20 mouse cellular contexts compared by ENCODE assay signal in genomic region chr7:4971710-4972109, GRCm38 (mm10). TPM values are rescaled to one million over a fixed set of nuclear protein-coding genes. Genes with fewer than 3 reads are reported as not detected.
DNase-seq lines count a peak whose midpoint lies in the region; ATAC-seq and TF ChIP-seq lines count a peak whose summit lies in the region.
"Had no signal": no experiment of that assay in that cellular context is flagged by ENCODE, and none has a peak within 500 bp of the region (broad histone marks: within the 10 kb centered on the region; RNA-seq: fewer than 3 reads in every experiment).

No protein-coding gene starts in this region.

- DNase-seq in hindbrain, postnatal 0 days (ENCODE audit: low spot score) = no peak
- DNase-seq in heart, embryonic 10.5 days (ENCODE audit: low spot score) = no peak
- DNase-seq in heart, postnatal 4 days = peak; percentile 54
- DNase-seq in layer of hippocampus, postnatal 10 days (ENCODE audit: low spot score in 2 of 2) = no peak
- no peak for DNase-seq in embryonic facial prominence, embryonic 10.5 days (ENCODE audit: low spot score)
- DNase-seq: cerebellum, adult 11 months; cerebellum, postnatal 36 days; right cerebral cortex, postnatal 4 days; thymus, adult 18-20 months had no signal

- H3K9me3 ChIP-seq in hindbrain, embryonic 12.5 days (replicated peaks) = no peaks in the 10 kb centered on the region
- no peaks in the 10 kb centered on the region for H3K9me3 ChIP-seq in hindbrain, postnatal 0 days (ENCODE audit: low read length)
- no peaks in the 10 kb centered on the region for H3K9me3 ChIP-seq in heart, embryonic 10.5 days
- H3K9me3 ChIP-seq in embryonic facial prominence, embryonic 10.5 days = no peaks in the 10 kb centered on the region
- H3K9me3 ChIP-seq: embryonic facial prominence, embryonic 12.5 days; intestine, embryonic 15.5 days; kidney, embryonic 15.5 days; midbrain, embryonic 15.5 days had no signal

- no peak overlapping the region for H3K27ac ChIP-seq in hindbrain, embryonic 12.5 days
- H3K27ac ChIP-seq in hindbrain, postnatal 0 days = no peak overlapping the region
- peak overlapping the region; percentile 67; the same call in 1 of the 2 replicates for H3K27ac ChIP-seq in heart, embryonic 10.5 days
- no peak overlapping the region; the same call in 1 of the 2 replicates for H3K27ac ChIP-seq in embryonic facial prominence, embryonic 10.5 days (replicated peaks)
- H3K27ac ChIP-seq: embryonic facial prominence, embryonic 12.5 days; hindbrain, embryonic 10.5 days; intestine, embryonic 15.5 days; kidney, embryonic 15.5 days; layer of hippocampus, adult 2 months; midbrain, embryonic 15.5 days had no signal

- WGBS in hindbrain, embryonic 12.5 days = 33% methylated on average over 7 of the region's 7 CpGs
- 23% methylated on average over 7 of the region's 7 CpGs for WGBS in hindbrain, postnatal 0 days
- 14% methylated on average over 7 of the region's 7 CpGs for WGBS in heart, embryonic 10.5 days
- WGBS in embryonic facial prominence, embryonic 10.5 days = 26% methylated on average over 7 of the region's 7 CpGs

- no peak overlapping the region for H3K4me2 ChIP-seq in hindbrain, embryonic 12.5 days (replicated peaks)
- no peak overlapping the region for H3K4me2 ChIP-seq in hindbrain, postnatal 0 days (ENCODE audit: low read depth, low read length)
- H3K4me2 ChIP-seq: embryonic facial prominence, embryonic 12.5 days; intestine, embryonic 15.5 days; kidney, embryonic 15.5 days; midbrain, embryonic 15.5 days had no signal

- TF ChIP-seq CTCF in hindbrain, postnatal 0 days (IDR thresholded peaks at IDR 0.05; ENCODE audit: low read depth) = no peak

- no peaks in the 10 kb centered on the region for H3K4me1 ChIP-seq in hindbrain, embryonic 12.5 days
- H3K4me1 ChIP-seq in hindbrain, postnatal 0 days (ENCODE audit: insufficient read depth, low read length) = no peaks in the 10 kb centered on the region
- H3K4me1 ChIP-seq in heart, embryonic 10.5 days = peaks cover 14% of the 10 kb centered on the region
- H3K4me1 ChIP-seq in embryonic facial prominence, embryonic 10.5 days = 0 out of 2 replicates have a peak, but pooled peaks cover 3% of the 10 kb centered on the region
- H3K4me1 ChIP-seq: embryonic facial prominence, embryonic 12.5 days; hindbrain, embryonic 10.5 days; intestine, embryonic 15.5 days; midbrain, embryonic 15.5 days had no signal

- ATAC-seq in hindbrain, embryonic 12.5 days (ENCODE audit: low FRiP score) = no peak
- ATAC-seq in hindbrain, postnatal 0 days = no peak
- ATAC-seq in megakaryocyte, adult 5-6 weeks (ENCODE audit: poor library complexity, severe bottlenecking) = peak; percentile 54
- ATAC-seq: intestine, embryonic 15.5 days; midbrain, embryonic 15.5 days had no signal

- H3K4me3 ChIP-seq in hindbrain, embryonic 12.5 days = no peak overlapping the region
- H3K4me3 ChIP-seq in hindbrain, postnatal 0 days (ENCODE audit: low read length) = no peak overlapping the region
- no peak overlapping the region; the same call in 1 of the 2 replicates for H3K4me3 ChIP-seq in heart, embryonic 10.5 days
- H3K4me3 ChIP-seq in embryonic facial prominence, embryonic 10.5 days = no peak overlapping the region
- H3K4me3 ChIP-seq: embryonic facial prominence, embryonic 12.5 days; hindbrain, embryonic 10.5 days; intestine, embryonic 15.5 days; kidney, embryonic 15.5 days; layer of hippocampus, adult 2 months; midbrain, embryonic 15.5 days had no signal

- H3K9ac ChIP-seq in hindbrain, embryonic 12.5 days = peak overlapping the region; percentile 18; the same call in 1 of the 2 replicates
- no peak overlapping the region for H3K9ac ChIP-seq in hindbrain, postnatal 0 days (replicated peaks; ENCODE audit: low read length)
- H3K9ac ChIP-seq: embryonic facial prominence, embryonic 12.5 days; intestine, embryonic 15.5 days; kidney, embryonic 15.5 days; midbrain, embryonic 15.5 days had no signal

- no peaks in the 10 kb centered on the region for H3K27me3 ChIP-seq in hindbrain, embryonic 12.5 days
- no peaks in the 10 kb centered on the region for H3K27me3 ChIP-seq in hindbrain, postnatal 0 days (ENCODE audit: insufficient read depth, low read length)
- peaks cover 12% of the 10 kb centered on the region; the same call in 1 of the 2 replicates for H3K27me3 ChIP-seq in heart, embryonic 10.5 days (ENCODE audit: insufficient read depth, poor library complexity, severe bottlenecking)
- H3K27me3 ChIP-seq in embryonic facial prominence, embryonic 10.5 days (replicated peaks; ENCODE audit: low read depth, poor library complexity, severe bottlenecking) = no peaks in the 10 kb centered on the region
- H3K27me3 ChIP-seq: embryonic facial prominence, embryonic 12.5 days; intestine, embryonic 15.5 days; midbrain, embryonic 15.5 days had no signal

- H3K36me3 ChIP-seq in hindbrain, embryonic 12.5 days = no peaks in the 10 kb centered on the region
- H3K36me3 ChIP-seq in hindbrain, postnatal 0 days (ENCODE audit: insufficient read depth, low read length) = no peaks in the 10 kb centered on the region
- no peaks in the 10 kb centered on the region for H3K36me3 ChIP-seq in heart, embryonic 10.5 days
- H3K36me3 ChIP-seq in embryonic facial prominence, embryonic 10.5 days (replicated peaks) = no peaks in the 10 kb centered on the region
- H3K36me3 ChIP-seq: embryonic facial prominence, embryonic 12.5 days; hindbrain, embryonic 10.5 days; intestine, embryonic 15.5 days; kidney, embryonic 15.5 days; midbrain, embryonic 15.5 days had no signal

RNA-seq across cellular contexts. Expression of gene Sbk3, which starts 0.7 kb away (rescaled TPM):
- polyA plus RNA-seq in hindbrain, embryonic 12.5 days (2016; fragmentation: Nextera tagmentation; extraction: Ambion mirVana) = 0.19 and 0.23 TPM in 2 replicates
- 0.31 and 0.72 TPM in 2 replicates for total RNA-seq in hindbrain, postnatal 0 days (2014; rRNA removed)
- 0.23 and 0.31 TPM in 2 replicates for polyA plus RNA-seq in hindbrain, postnatal 0 days (2015; fragmentation: Nextera tagmentation; extraction: Ambion mirVana)
- 0.39 and 0.43 TPM in 2 replicates for polyA plus RNA-seq in heart, embryonic 10.5 days (2016; fragmentation: Nextera tagmentation; extraction: Ambion mirVana)
- total RNA-seq in heart, postnatal 4 days (2021) = 10 to 100 TPM; 21.0 to 24.3 TPM
- 0.09 TPM in 1 of 2 replicates, not detected in the other for total RNA-seq in megakaryocyte, adult 5-6 weeks (2015)
- not detected in 2 replicates for total RNA-seq in megakaryocyte, adult 5-6 weeks (2017)
- under 1 TPM; 0.40 to 0.57 TPM for total RNA-seq in layer of hippocampus, postnatal 10 days (2021)
- polyA plus RNA-seq in embryonic facial prominence, embryonic 10.5 days (2016; fragmentation: Nextera tagmentation; extraction: Ambion mirVana) = 0.05 TPM in 1 of 2 replicates, not detected in the other
- polyA plus RNA-seq: intestine, embryonic 15.5 days; kidney, embryonic 15.5 days; liver, embryonic 16.5 days had no signal

RNA-seq across cellular contexts. Expression of gene Sbk2, which starts 7.5 kb away (rescaled TPM):
- not detected in 2 replicates for polyA plus RNA-seq in hindbrain, embryonic 12.5 days (2016; fragmentation: Nextera tagmentation; extraction: Ambion mirVana)
- 0.31 TPM in 1 of 2 replicates, not detected in the other for total RNA-seq in hindbrain, postnatal 0 days (2014; rRNA removed)
- polyA plus RNA-seq in hindbrain, postnatal 0 days (2015; fragmentation: Nextera tagmentation; extraction: Ambion mirVana) = not detected in 2 replicates
- polyA plus RNA-seq in heart, embryonic 10.5 days (2016; fragmentation: Nextera tagmentation; extraction: Ambion mirVana) = 1.8 and 2.3 TPM in 2 replicates
- 10 to 100 TPM; 10.6 TPM for total RNA-seq in heart, postnatal 4 days (2021)
- not detected in 2 replicates for total RNA-seq in megakaryocyte, adult 5-6 weeks (2015)
- total RNA-seq in megakaryocyte, adult 5-6 weeks (2017) = not detected in 2 replicates
- total RNA-seq in layer of hippocampus, postnatal 10 days (2021) = not detected
- polyA plus RNA-seq in embryonic facial prominence, embryonic 10.5 days (2016; fragmentation: Nextera tagmentation; extraction: Ambion mirVana) = 0.09 TPM in 1 of 2 replicates, not detected in the other
- total RNA-seq: left cerebral cortex, postnatal 10 days had no signal
- polyA plus RNA-seq: hindbrain, embryonic 10.5 days; liver, embryonic 16.5 days; midbrain, embryonic 15.5 days; neural tube, embryonic 11.5 days had no signal

RNA-seq across cellular contexts. Expression of gene Zfp579, which starts 24.2 kb away (rescaled TPM):
- polyA plus RNA-seq in hindbrain, embryonic 12.5 days (2016; fragmentation: Nextera tagmentation; extraction: Ambion mirVana) = 57.8 and 61.4 TPM in 2 replicates
- 65.7 and 113 TPM in 2 replicates for total RNA-seq in hindbrain, postnatal 0 days (2014; rRNA removed)
- polyA plus RNA-seq in hindbrain, postnatal 0 days (2015; fragmentation: Nextera tagmentation; extraction: Ambion mirVana) = 37.4 and 40.2 TPM in 2 replicates
- 21.6 and 29.2 TPM in 2 replicates for polyA plus RNA-seq in heart, embryonic 10.5 days (2016; fragmentation: Nextera tagmentation; extraction: Ambion mirVana)
- 10 to 100 TPM; 28.4 to 38.0 TPM for total RNA-seq in heart, postnatal 4 days (2021)
- total RNA-seq in megakaryocyte, adult 5-6 weeks (2015) = 5.7 and 14.9 TPM in 2 replicates
- 0.81 and 0.89 TPM in 2 replicates for total RNA-seq in megakaryocyte, adult 5-6 weeks (2017)
- 10 to 100 TPM; 38.2 to 46.0 TPM for total RNA-seq in layer of hippocampus, postnatal 10 days (2021)
- 24.8 and 29.3 TPM in 2 replicates for polyA plus RNA-seq in embryonic facial prominence, embryonic 10.5 days (2016; fragmentation: Nextera tagmentation; extraction: Ambion mirVana)

RNA-seq across cellular contexts. Expression of gene Zfp524, which starts 42.5 kb away (rescaled TPM):
- polyA plus RNA-seq in hindbrain, embryonic 12.5 days (2016; fragmentation: Nextera tagmentation; extraction: Ambion mirVana) = 8.5 and 9.1 TPM in 2 replicates
- total RNA-seq in hindbrain, postnatal 0 days (2014; rRNA removed) = 4.3 and 7.2 TPM in 2 replicates
- 4.2 and 5.1 TPM in 2 replicates for polyA plus RNA-seq in hindbrain, postnatal 0 days (2015; fragmentation: Nextera tagmentation; extraction: Ambion mirVana)
- polyA plus RNA-seq in heart, embryonic 10.5 days (2016; fragmentation: Nextera tagmentation; extraction: Ambion mirVana) = 10.0 and 11.4 TPM in 2 replicates
- total RNA-seq in heart, postnatal 4 days (2021) = 1 to 10 TPM; 6.0 to 6.4 TPM
- total RNA-seq in megakaryocyte, adult 5-6 weeks (2015) = 24.8 and 26.2 TPM in 2 replicates
- 13.5 and 13.9 TPM in 2 replicates for total RNA-seq in megakaryocyte, adult 5-6 weeks (2017)
- total RNA-seq in layer of hippocampus, postnatal 10 days (2021) = 1 to 10 TPM; 4.5 TPM
- 7.8 and 8.0 TPM in 2 replicates for polyA plus RNA-seq in embryonic facial prominence, embryonic 10.5 days (2016; fragmentation: Nextera tagmentation; extraction: Ambion mirVana)

RNA-seq across cellular contexts. Expression of gene Fiz1, which starts 42.8 kb away (rescaled TPM):
- 59.6 and 60.1 TPM in 2 replicates for polyA plus RNA-seq in hindbrain, embryonic 12.5 days (2016; fragmentation: Nextera tagmentation; extraction: Ambion mirVana)
- total RNA-seq in hindbrain, postnatal 0 days (2014; rRNA removed) = 41.1 and 44.0 TPM in 2 replicates
- 27.6 and 29.1 TPM in 2 replicates for polyA plus RNA-seq in hindbrain, postnatal 0 days (2015; fragmentation: Nextera tagmentation; extraction: Ambion mirVana)
- 36.1 and 43.5 TPM in 2 replicates for polyA plus RNA-seq in heart, embryonic 10.5 days (2016; fragmentation: Nextera tagmentation; extraction: Ambion mirVana)
- 10 to 100 TPM; 26.4 to 26.9 TPM for total RNA-seq in heart, postnatal 4 days (2021)
- total RNA-seq in megakaryocyte, adult 5-6 weeks (2015) = 19.2 and 20.6 TPM in 2 replicates
- 9.3 and 12.1 TPM in 2 replicates for total RNA-seq in megakaryocyte, adult 5-6 weeks (2017)
- total RNA-seq in layer of hippocampus, postnatal 10 days (2021) = 10 to 100 TPM; 22.2 to 23.4 TPM
- polyA plus RNA-seq in embryonic facial prominence, embryonic 10.5 days (2016; fragmentation: Nextera tagmentation; extraction: Ambion mirVana) = 55.6 and 56.5 TPM in 2 replicates

Comparison
In these comparisons a context has a peak if more than half of its experiments do, and no peak if none do; other contexts are left out.
1. RNA of gene Sbk3, which starts 0.7 kb away (total RNA-seq): 21.0 to 24.3 TPM in heart, postnatal 4 days; 0.40 to 0.57 TPM in layer of hippocampus, postnatal 10 days, 0.31 to 0.72 TPM in hindbrain, postnatal 0 days and 0.09 TPM in megakaryocyte, adult 5-6 weeks; every median in the first group is over 10 times any median in the second.